Mouse (Mus musculus) E14TG2a.4 (cell line): ENCODE data around the gene Rab24.

Source experiments
- CTCF ChIP-seq: conservative IDR thresholded peaks from 2 replicates; pipeline ENCODE4 v1.5.1; 2014; ENCODE audit warnings: low read length
- NANOG ChIP-seq: IDR thresholded peaks from 2 replicates; pipeline ENCODE4 v1.6.1; 2014; ENCODE audit warnings: borderline replicate concordance, low read length, mixed read lengths

GRCm38 (mm10) chr13:55332331-55332730 lies 10.6 kb upstream of the Rab24 start:
- TF ChIP-seq CTCF (no peak), NANOG (no peak)
